Mouse (Mus musculus) hindbrain, embryonic 14.5 days (tissue): Measurements from ENCODE around the gene Brd9. TPM values are rescaled to one million over a fixed set of nuclear protein-coding genes. Genes with fewer than 3 reads are reported as not detected.

Experiments
- ATAC-seq: fragments of 200-750 bp; cut with Nextera tagmentation; 2 replicates; pipeline ENCODE4 v1.8.0; 2017; ENCODE audit warnings: moderate number of reproducible peaks, mild to moderate bottlenecking, moderate TSS enrichment, moderate library complexity; ENCODE audit not compliant: low FRiP score
- DNase-seq: peaks from one replicate; pipeline ENCODE4 v3.0.0-alpha.2; 2015; ENCODE audit warnings: low spot score
- H3K27ac ChIP-seq: fragments of 300-500 bp; sonication (generic); 2 replicates; pipeline ENCODE4 v1.5.1; 2014; ENCODE audit warnings: mild to moderate bottlenecking, moderate library complexity
- H3K27me3 ChIP-seq: fragments of 300-500 bp; sonication (generic); 2 replicates; pipeline ENCODE4 v1.6.1; 2014; ENCODE audit warnings: mild to moderate bottlenecking, low read length, mixed read lengths; ENCODE audit not compliant: control insufficient read depth, insufficient read depth
- H3K36me3 ChIP-seq: fragments of 300-500 bp; sonication (generic); replicated peaks from 2 replicates; pipeline ENCODE4 v1.6.1; 2014; ENCODE audit not compliant: control insufficient read depth, insufficient read depth
- H3K4me1 ChIP-seq: fragments of 300-500 bp; sonication (generic); replicated peaks from 2 replicates; pipeline ENCODE4 v1.6.1; 2014; ENCODE audit warnings: antibody characterized with exemption, low read length, mixed read lengths; ENCODE audit not compliant: control insufficient read depth, insufficient read depth
- H3K4me2 ChIP-seq: fragments of 300-500 bp; sonication (generic); replicated peaks from 2 replicates; pipeline ENCODE4 v1.6.1; 2014; ENCODE audit warnings: mild to moderate bottlenecking, moderate library complexity
- H3K4me3 ChIP-seq: fragments of 300-500 bp; sonication (generic); replicated peaks from 2 replicates; pipeline ENCODE4 v1.5.1; 2014; ENCODE audit warnings: mild to moderate bottlenecking, low read length
- H3K9ac ChIP-seq: fragments of 300-500 bp; sonication (generic); 2 replicates; pipeline ENCODE4 v1.6.1; 2014
- H3K9me3 ChIP-seq: fragments of 300-500 bp; sonication (generic); 2 replicates; pipeline ENCODE4 v1.6.1; 2016; ENCODE audit warnings: low read length; ENCODE audit not compliant: control insufficient read depth
- WGBS: fragments of 180-500 bp; shearing (Covaris S2); extraction: QIAGEN DNeasy Blood & Tissue Kit; methylation state at CpG from one replicate; pipeline ENCODE4 v1.1.7; 2014; 5-methylcytosine and 5-hydroxymethylcytosine counted together
- polyA plus RNA-seq: library from polyadenylated mRNA; unstranded; fragments of >200 nt; fragmentation: Nextera tagmentation; extraction: Ambion mirVana; gene quantifications from 2 replicates; pipeline ENCODE4 v1.2.1, GENCODE M21; 2014

Brd9 gene
- 80.6 and 86.8 TPM in 2 replicates for polyA plus RNA-seq

GRCm38 (mm10) chr13:73937321-73938176 is at the start of gene Brd9, which contains the start of gene Trip13:
Gene Brd9 (plus strand): TSS chr13:73937811.
Gene Trip13 (minus strand): TSS chr13:73937784.
- peak within 1 kb of the TSS; percentile 53 for H3K4me3 ChIP-seq
- DNase-seq (peak; percentile 93), ATAC-seq (peak; percentile 97)
- H3K9ac ChIP-seq, result peak within 1 kb of the TSS; percentile 59
- under 1% methylated on average over 82 of the region's 82 CpGs for WGBS
- peaks cover 44% of the 10 kb centered on the region for H3K36me3 ChIP-seq
- H3K27me3 ChIP-seq, result no peaks in the 10 kb centered on the region
- H3K27ac ChIP-seq, result peak within 1 kb of the TSS; percentile 76
- peak within 1 kb of the TSS; percentile 86 for H3K4me2 ChIP-seq
- no peaks in the 10 kb centered on the region for H3K9me3 ChIP-seq
- H3K4me1 ChIP-seq, result peaks cover 11% of the 10 kb centered on the region

DNA sequence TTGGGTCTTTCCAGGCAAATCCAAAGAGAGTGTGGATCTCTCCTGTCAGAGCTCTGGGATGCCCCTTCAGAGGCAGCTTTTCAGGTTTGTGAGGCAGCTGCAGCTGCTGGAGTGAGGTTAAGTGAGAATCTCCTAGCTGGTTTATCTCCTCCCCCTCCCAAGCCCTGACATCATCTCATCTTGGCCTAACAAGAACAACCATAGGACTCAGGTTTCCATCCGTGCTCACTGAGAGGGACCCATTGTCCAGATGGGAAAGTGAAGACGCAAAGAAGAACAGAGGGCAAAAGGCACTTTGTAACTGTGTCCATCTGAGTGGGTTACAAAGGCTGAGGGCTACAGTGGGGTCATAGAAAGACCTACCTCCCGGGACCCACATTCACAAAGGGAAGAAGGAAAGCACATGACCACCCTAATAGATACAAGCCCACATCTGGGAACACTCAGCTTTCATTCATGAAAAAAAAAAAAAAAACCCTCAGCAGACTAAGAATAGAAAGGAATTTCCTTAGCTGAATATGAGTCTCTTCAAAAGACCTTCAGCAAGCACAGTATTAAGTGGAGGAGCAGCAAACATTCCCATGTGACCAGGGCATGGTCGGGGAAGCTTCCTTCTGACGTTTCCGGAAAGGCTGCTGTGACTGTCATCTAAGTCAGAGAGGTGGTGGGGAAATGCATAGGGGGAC is 45.0 kb upstream of the Brd9 start:
- no peak for DNase-seq
- ATAC-seq, result no peak

DNA sequence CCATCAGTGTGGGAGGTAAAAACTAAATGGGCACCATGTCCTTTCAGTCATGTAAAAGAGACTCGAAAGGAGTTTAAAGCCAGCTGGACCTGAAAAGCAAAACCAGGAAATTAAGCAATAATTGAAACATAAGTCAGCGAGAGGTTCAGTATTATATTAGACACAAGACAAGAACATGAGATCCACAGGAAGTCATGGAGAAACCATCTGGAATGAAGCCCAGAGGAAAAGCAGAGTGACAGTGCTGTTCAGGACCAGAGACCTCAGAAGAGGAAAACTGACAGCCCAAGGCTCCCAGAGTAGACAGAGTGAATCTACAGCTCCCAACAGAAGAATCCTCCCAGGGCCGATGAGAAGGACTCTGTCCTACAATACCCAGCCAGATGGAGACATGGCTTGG is 40.0 kb upstream of the Brd9 start:
- WGBS, result 93% methylated on average over 3 of the region's 3 CpGs
- no peak overlapping the region for H3K9ac ChIP-seq
- H3K36me3 ChIP-seq, result no peaks in the 10 kb centered on the region
- no peak overlapping the region for H3K4me2 ChIP-seq
- no peak overlapping the region for H3K27ac ChIP-seq
- no peak overlapping the region for H3K4me3 ChIP-seq
- no peaks in the 10 kb centered on the region for H3K4me1 ChIP-seq
- ATAC-seq (no peak), DNase-seq (no peak)
- no peaks in the 10 kb centered on the region for H3K9me3 ChIP-seq
- no peaks in the 10 kb centered on the region for H3K27me3 ChIP-seq

More for the DNA sequence above, 45.0 kb upstream of the Brd9 start:
- no peak overlapping the region for H3K9ac ChIP-seq
- no peak overlapping the region for H3K4me2 ChIP-seq
- no peaks in the 10 kb centered on the region for H3K4me1 ChIP-seq
- no peaks in the 10 kb centered on the region for H3K9me3 ChIP-seq
- H3K27ac ChIP-seq, result no peak overlapping the region
- no peaks in the 10 kb centered on the region for H3K36me3 ChIP-seq
- WGBS, result 58% methylated on average over 6 of the region's 6 CpGs
- no peaks in the 10 kb centered on the region for H3K27me3 ChIP-seq
- no peak overlapping the region for H3K4me3 ChIP-seq

- no peak for DNase-seq
- Histone ChIP-seq H3K27ac (no peak overlapping the region), H3K27me3 (no peaks in the 10 kb centered on the region), H3K4me1 (no peaks in the 10 kb centered on the region), H3K4me2 (no peak overlapping the region), H3K36me3 (0 out of 2 replicates have a peak, but pooled peaks cover 2% of the 10 kb centered on the region), H3K9me3 (no peaks in the 10 kb centered on the region), H3K4me3 (no peak overlapping the region), H3K9ac (no peak overlapping the region)
- WGBS, result 81% methylated on average over 5 of the region's 5 CpGs
- no peak for ATAC-seq
Measured at GRCm38 (mm10) chr13:73907136-73907535, 30.5 kb upstream of the Brd9 start.

GRCm38 (mm10) chr13:73907683-73908412 is 29.8 kb upstream of the Brd9 start:
- Histone ChIP-seq H3K27me3 (no peaks in the 10 kb centered on the region), H3K4me3 (no peak overlapping the region), H3K36me3 (0 out of 2 replicates have a peak, but pooled peaks cover 9% of the 10 kb centered on the region), H3K9ac (no peak overlapping the region), H3K4me1 (no peaks in the 10 kb centered on the region), H3K27ac (no peak overlapping the region), H3K9me3 (no peaks in the 10 kb centered on the region), H3K4me2 (no peak overlapping the region)
- 63% methylated on average over 2 of the region's 2 CpGs for WGBS
- DNase-seq, result peak; percentile 81
- peak; percentile 84; the same call in 1 of the 2 replicates for ATAC-seq

DNA sequence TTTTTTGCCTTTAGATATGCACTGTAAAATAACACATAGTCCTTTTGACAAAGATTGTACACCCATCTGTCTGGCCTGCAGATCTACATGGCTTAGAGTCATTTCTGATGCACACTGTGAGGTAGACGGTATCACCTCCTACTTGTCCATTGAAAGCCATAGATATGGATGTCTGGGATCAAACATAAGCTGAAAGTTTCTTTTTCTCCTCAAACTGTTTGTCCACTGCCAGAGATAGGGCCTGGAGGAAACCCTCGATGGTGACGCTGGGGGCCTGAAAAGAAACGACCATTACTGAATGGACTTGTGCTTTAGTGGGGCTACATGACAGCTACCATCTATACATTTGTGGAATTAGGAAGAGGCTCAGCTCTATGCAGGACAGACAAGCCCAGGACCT is 24.5 kb upstream of the Brd9 start:
- Histone ChIP-seq H3K4me3 (no peak overlapping the region), H3K36me3 (peaks cover 31% of the 10 kb centered on the region), H3K27ac (no peak overlapping the region), H3K4me2 (no peak overlapping the region), H3K9ac (no peak overlapping the region), H3K4me1 (no peaks in the 10 kb centered on the region), H3K27me3 (no peaks in the 10 kb centered on the region), H3K9me3 (no peaks in the 10 kb centered on the region)
- DNase-seq, result no peak
- WGBS, result 96% methylated on average over 4 of the region's 4 CpGs
- no peak for ATAC-seq

GRCm38 (mm10) chr13:73932201-73932600 is 5.4 kb upstream of the Brd9 start:
- H3K4me1 ChIP-seq, result peaks cover 4% of the 10 kb centered on the region
- peaks cover 33% of the 10 kb centered on the region for H3K36me3 ChIP-seq
- DNase-seq (no peak), ATAC-seq (no peak)
- H3K4me2 ChIP-seq, result no peak overlapping the region
- H3K27ac ChIP-seq, result no peak overlapping the region
- H3K9ac ChIP-seq, result no peak overlapping the region
- H3K4me3 ChIP-seq, result no peak overlapping the region
- H3K27me3 ChIP-seq, result no peaks in the 10 kb centered on the region
- H3K9me3 ChIP-seq, result no peaks in the 10 kb centered on the region
- WGBS, result 91% methylated on average over 10 of the region's 10 CpGs

- peak overlapping the region; percentile 53 for H3K4me3 ChIP-seq
- WGBS, result 16% methylated on average over 5 of the region's 5 CpGs
- no peaks in the 10 kb centered on the region for H3K9me3 ChIP-seq
- no peaks in the 10 kb centered on the region for H3K27me3 ChIP-seq
- H3K36me3 ChIP-seq, result peaks cover 38% of the 10 kb centered on the region
- ATAC-seq, result no peak
- H3K9ac ChIP-seq, result peak overlapping the region; percentile 59
- H3K4me2 ChIP-seq, result peak overlapping the region; percentile 86
- H3K4me1 ChIP-seq, result peaks cover 11% of the 10 kb centered on the region
- H3K27ac ChIP-seq, result no peak overlapping the region
- DNase-seq, result no peak
Measured at GRCm38 (mm10) chr13:73936938-73937320, 682 bp upstream of the Brd9 start.

DNA sequence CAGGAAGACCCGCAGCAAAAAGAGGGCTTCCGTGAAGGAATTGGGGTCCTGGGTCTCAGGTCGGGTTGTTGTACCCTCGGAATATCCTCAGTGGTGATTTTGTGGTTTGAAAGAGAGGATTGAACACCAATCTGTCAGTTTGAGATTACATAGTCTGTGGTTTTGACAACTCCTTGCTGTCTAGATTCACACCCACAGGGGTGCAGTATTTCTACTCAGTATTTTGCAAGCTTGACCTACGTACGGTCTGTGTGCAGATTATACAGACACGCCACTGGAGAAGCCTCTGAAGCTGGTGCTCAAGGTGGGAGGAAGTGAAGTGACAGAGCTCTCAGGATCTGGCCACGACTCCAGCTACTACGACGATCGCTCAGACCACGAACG is 558 bp downstream of the Brd9 start:
- WGBS, result 43% methylated on average over 13 of the region's 13 CpGs
- no peak for DNase-seq
- Histone ChIP-seq H3K27me3 (no peaks in the 10 kb centered on the region), H3K27ac (peak overlapping the region; percentile 76), H3K4me2 (peak overlapping the region; percentile 86), H3K4me1 (peaks cover 11% of the 10 kb centered on the region), H3K9me3 (no peaks in the 10 kb centered on the region), H3K4me3 (peak overlapping the region; percentile 53), H3K9ac (peak overlapping the region; percentile 59), H3K36me3 (peaks cover 50% of the 10 kb centered on the region)
- ATAC-seq, result peak; percentile 14; the same call in 1 of the 2 replicates
